Mouse (Mus musculus) embryonic facial prominence, embryonic 14.5 days (tissue): ENCODE measurements around the gene Zmiz1. TPM values are rescaled to one million over a fixed set of nuclear protein-coding genes. Genes with fewer than 3 reads are reported as not detected.

Experiments used
- ATAC-seq: fragments of 200-750 bp; cut with Nextera tagmentation; 2 replicates; pipeline ENCODE4 v1.8.0; 2017; ENCODE audit warnings: low read depth, moderate number of reproducible peaks, moderate TSS enrichment
- DNase-seq: peaks from one replicate; pipeline ENCODE4 v3.0.0-alpha.2; 2015; ENCODE audit warnings: low spot score
- H3K27ac ChIP-seq: fragments of 300-500 bp; sonication (generic); replicated peaks from 2 replicates; pipeline ENCODE4 v1.5.1; 2014; ENCODE audit warnings: low read depth, mild to moderate bottlenecking, low read length, moderate library complexity
- H3K27me3 ChIP-seq: fragments of 300-500 bp; sonication (generic); replicated peaks from 2 replicates; pipeline ENCODE4 v1.6.1; 2014; ENCODE audit warnings: low read length; ENCODE audit not compliant: control insufficient read depth, insufficient read depth
- H3K36me3 ChIP-seq: fragments of 300-500 bp; sonication (generic); 2 replicates; pipeline ENCODE4 v1.6.1; 2014; ENCODE audit warnings: low read length, mixed read lengths; ENCODE audit not compliant: control insufficient read depth, insufficient read depth
- H3K4me1 ChIP-seq: fragments of 300-500 bp; sonication (generic); 2 replicates; pipeline ENCODE4 v1.6.1; 2014; ENCODE audit warnings: antibody characterized with exemption, low read length; ENCODE audit not compliant: control insufficient read depth, insufficient read depth
- H3K4me2 ChIP-seq: fragments of 300-500 bp; sonication (generic); 2 replicates; pipeline ENCODE4 v1.6.1; 2014; ENCODE audit warnings: low read depth, mild to moderate bottlenecking, low read length, moderate library complexity, mixed read lengths
- H3K4me3 ChIP-seq: fragments of 300-500 bp; sonication (generic); 2 replicates; pipeline ENCODE4 v1.5.1; 2014; ENCODE audit warnings: low read depth, mild to moderate bottlenecking, low read length
- H3K9ac ChIP-seq: fragments of 300-500 bp; sonication (generic); 2 replicates; pipeline ENCODE4 v1.6.1; 2014; ENCODE audit warnings: low read depth, mild to moderate bottlenecking, low read length, moderate library complexity, mixed read lengths
- H3K9me3 ChIP-seq: fragments of 300-500 bp; sonication (generic); 2 replicates; pipeline ENCODE4 v1.6.1; 2016; ENCODE audit warnings: low read length; ENCODE audit not compliant: control insufficient read depth
- WGBS: fragments of 180-500 bp; shearing (Covaris S2); extraction: QIAGEN DNeasy Blood & Tissue Kit; methylation state at CpG from one replicate; pipeline ENCODE4 v1.1.7; 2014; 5-methylcytosine and 5-hydroxymethylcytosine counted together
- polyA plus RNA-seq: library from polyadenylated mRNA; unstranded; fragments of >200 nt; fragmentation: Nextera tagmentation; extraction: Ambion mirVana; gene quantifications from 2 replicates; pipeline ENCODE4 v1.2.1, GENCODE M21; 2014

The Zmiz1 gene
- polyA plus RNA-seq, 1 experiment from 2014 or later = 31.3 TPM

DNA sequence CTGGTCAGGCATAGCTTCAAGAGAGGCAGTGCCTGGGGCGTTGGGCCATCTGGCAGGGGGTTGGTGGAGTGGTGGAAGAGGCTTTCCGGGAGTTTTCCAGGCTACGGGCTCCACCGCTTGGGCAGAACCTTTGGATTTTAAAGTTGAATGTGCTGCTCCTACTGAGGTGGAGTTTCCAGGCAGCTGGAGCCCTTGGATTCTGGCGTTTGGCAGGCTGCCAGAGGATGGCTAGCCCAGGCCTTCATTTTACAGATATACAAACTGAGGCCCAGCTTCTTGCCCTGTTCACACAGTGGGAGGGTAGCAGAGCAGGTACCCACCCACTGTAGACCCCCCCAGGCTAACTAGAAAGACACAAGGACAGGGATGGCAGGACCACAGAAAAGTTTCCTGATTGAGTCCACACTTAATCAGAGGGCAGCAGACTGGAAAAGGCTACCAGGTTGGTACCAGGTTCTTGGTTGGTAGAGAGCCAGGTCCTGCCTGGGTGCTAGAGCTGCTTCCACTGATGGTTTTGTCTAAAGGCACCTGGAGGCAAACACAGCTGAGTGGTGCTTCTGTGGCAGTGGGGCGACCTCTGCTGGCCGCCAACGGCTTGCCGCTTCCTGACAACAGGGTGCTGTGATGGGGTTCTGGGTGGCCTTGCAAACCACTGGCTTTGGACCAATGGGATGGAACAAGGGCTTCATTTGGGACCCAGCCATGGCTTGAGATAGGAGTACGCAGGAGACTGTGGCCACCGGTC is 106.5 kb downstream of the Zmiz1 start:
- WGBS = 31% methylated on average over 11 of the region's 11 CpGs
- H3K4me1 ChIP-seq = peaks cover 11% of the 10 kb centered on the region
- no peaks in the 10 kb centered on the region for H3K27me3 ChIP-seq
- 0 out of 2 replicates have a peak overlapping the region, but pooled peaks have one; percentile 5 for H3K9ac ChIP-seq
- DNase-seq = peak; percentile 85
- no peak overlapping the region for H3K4me2 ChIP-seq
- peak overlapping the region; percentile 61; the same call in 1 of the 2 replicates for H3K27ac ChIP-seq
- H3K4me3 ChIP-seq = no peak overlapping the region
- peak; percentile 79 for ATAC-seq
- H3K36me3 ChIP-seq = no peaks in the 10 kb centered on the region
- H3K9me3 ChIP-seq = no peaks in the 10 kb centered on the region

DNA sequence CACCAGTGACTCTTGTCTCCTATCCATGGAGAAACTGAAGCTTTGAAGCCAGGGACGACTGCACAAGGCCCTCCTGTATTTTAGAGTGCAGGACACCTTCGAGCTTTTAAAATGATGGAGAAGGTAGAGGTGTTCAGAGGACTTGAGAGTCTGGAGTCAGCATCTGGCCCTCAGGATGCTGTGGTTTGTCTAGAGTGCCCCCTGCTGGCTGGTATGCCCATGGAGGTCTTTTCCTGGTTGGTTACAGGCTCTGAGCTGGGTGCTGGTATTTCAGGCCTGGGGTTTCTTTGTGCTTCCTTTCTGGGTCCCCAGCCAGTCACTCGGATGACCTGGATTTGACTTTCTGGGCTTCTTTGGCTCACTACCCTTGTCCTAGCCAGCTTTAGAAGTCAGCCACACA is 108.3 kb downstream of the Zmiz1 start:
- Histone ChIP-seq H3K27me3 (no peaks in the 10 kb centered on the region), H3K27ac (no peak overlapping the region), H3K4me3 (no peak overlapping the region), H3K9me3 (no peaks in the 10 kb centered on the region), H3K9ac (no peak overlapping the region), H3K36me3 (peaks cover 5% of the 10 kb centered on the region; the same call in 1 of the 2 replicates), H3K4me2 (no peak overlapping the region), H3K4me1 (peaks cover 11% of the 10 kb centered on the region)
- DNase-seq (no peak), ATAC-seq (no peak)
- 55% methylated on average over 2 of the region's 3 CpGs for WGBS

DNA sequence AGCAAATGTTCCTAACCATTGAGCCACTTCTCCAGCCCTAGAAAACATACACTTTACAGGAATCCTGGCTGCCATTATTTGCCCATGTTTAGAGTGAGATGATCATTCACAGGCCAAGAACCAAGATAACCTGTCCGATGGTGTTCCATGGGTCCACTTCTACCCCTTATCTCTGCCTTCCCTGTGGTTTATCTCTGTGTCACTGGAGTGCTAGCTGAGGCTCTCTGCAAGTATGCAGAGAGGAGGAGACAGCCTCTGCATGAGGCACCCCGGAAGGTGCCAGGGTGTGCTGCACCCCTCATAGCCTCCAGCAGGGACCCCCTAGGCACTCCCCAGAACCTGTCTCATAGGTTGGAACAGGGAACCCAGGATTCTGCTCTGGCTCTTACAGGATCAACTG is 108.9 kb downstream of the Zmiz1 start:
- DNase-seq (no peak), ATAC-seq (no peak)
- H3K27me3 ChIP-seq = no peaks in the 10 kb centered on the region
- no peaks in the 10 kb centered on the region for H3K9me3 ChIP-seq
- no peak overlapping the region for H3K4me2 ChIP-seq
- H3K36me3 ChIP-seq = peaks cover 11% of the 10 kb centered on the region
- no peak overlapping the region for H3K9ac ChIP-seq
- H3K27ac ChIP-seq = no peak overlapping the region
- no peak overlapping the region for H3K4me3 ChIP-seq
- WGBS = 94% methylated on average over 2 of the region's 2 CpGs
- H3K4me1 ChIP-seq = peaks cover 11% of the 10 kb centered on the region

DNA sequence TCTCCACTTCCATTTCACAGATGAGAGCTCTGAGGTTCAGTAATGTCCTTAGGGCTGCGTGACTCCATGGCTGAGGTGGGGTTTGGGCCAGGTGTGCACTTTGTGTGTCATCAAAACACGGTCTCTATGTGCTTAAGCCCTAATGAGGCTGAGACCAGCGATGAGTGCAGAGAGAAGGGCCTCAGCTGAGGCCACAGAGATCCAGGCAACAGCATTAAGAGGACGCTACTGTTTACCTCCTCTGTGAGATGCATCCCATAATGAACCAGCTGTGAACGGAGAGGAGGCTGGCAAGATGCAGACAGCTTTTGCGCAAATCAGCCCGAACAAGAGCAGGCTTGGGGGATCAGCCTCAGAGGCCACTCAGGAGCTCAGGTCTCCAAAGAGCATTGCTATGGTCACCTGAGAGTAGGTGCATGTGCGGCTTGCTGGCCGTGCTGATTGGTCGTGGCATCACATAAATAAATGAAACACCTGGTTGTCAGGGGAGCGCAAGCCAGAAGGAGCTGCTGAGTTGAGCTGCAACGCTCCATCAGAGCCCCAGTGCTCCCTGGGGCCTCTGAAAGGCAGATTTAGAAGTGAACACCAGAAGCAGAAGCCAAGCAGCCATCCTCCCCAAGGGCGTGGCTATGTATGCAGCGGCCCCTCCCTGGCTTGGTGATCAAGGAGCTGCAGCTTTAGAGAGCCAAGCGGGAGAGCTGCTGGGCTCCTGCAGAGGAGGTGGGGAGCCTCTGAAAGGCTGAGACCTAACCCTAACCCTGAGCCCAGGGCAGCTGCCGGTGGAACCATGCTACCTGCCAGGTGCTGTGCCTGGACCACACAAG is 115.3 kb downstream of the Zmiz1 start:
- Histone ChIP-seq H3K4me2 (no peak overlapping the region), H3K9ac (no peak overlapping the region), H3K27ac (no peak overlapping the region), H3K4me3 (no peak overlapping the region), H3K9me3 (no peaks in the 10 kb centered on the region), H3K4me1 (no peaks in the 10 kb centered on the region), H3K36me3 (peaks cover 68% of the 10 kb centered on the region), H3K27me3 (no peaks in the 10 kb centered on the region)
- DNase-seq = peak; percentile 81
- peak; percentile 76 for ATAC-seq
- 52% methylated on average over 16 of the region's 16 CpGs for WGBS

DNA sequence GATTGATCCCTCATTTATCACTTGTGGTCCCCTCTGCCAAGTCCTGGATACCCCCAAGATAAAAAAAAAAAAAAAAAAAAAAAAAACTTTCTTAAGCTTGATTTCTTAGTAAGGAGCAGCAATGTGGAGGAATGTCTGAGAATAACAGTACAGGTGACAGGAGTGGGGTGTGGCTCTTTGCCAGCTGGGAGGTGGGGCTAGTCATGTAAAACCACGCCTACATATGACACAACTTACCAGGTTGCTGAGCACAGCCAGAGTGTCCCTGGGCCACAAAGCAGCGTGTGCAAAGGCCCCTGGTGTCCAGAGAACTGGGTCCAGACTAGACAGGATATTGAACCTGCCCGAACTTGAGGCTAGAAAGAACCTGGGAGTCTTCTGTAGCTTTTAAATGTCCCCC is 117.7 kb downstream of the Zmiz1 start:
- Histone ChIP-seq H3K9ac (no peak overlapping the region), H3K36me3 (peaks cover 92% of the 10 kb centered on the region), H3K4me3 (no peak overlapping the region), H3K4me2 (no peak overlapping the region), H3K27me3 (no peaks in the 10 kb centered on the region), H3K27ac (no peak overlapping the region), H3K4me1 (no peaks in the 10 kb centered on the region), H3K9me3 (no peaks in the 10 kb centered on the region)
- DNase-seq (no peak), ATAC-seq (no peak)
- WGBS = 80% methylated on average over 3 of the region's 3 CpGs

DNA sequence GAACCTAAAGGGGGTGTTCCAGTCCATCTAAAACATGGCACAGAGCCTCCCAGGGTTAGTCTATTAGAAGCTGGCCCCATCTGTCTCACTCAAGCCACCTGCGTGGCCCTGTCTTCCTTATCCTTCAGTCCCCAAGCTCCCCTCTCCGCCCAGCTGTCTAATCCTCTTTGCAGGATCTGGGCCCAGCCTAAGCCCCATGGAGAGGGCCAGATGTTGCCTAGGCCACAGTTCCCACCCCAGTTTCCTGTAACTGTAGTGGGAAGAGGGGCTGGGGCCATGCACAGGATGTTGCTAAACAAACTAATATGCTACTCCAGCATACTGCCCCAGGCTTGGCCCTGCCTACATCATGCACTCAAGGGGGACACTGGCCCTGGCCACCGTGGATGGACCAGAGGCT is 118.4 kb downstream of the Zmiz1 start:
- no peak overlapping the region for H3K4me3 ChIP-seq
- ATAC-seq (peak; percentile 48; the same call in 1 of the 2 replicates), DNase-seq (peak; percentile 75)
- no peak overlapping the region; the same call in 1 of the 2 replicates for H3K27ac ChIP-seq
- no peaks in the 10 kb centered on the region for H3K4me1 ChIP-seq
- WGBS = 42% methylated on average over 3 of the region's 3 CpGs
- peaks cover 93% of the 10 kb centered on the region for H3K36me3 ChIP-seq
- no peak overlapping the region for H3K4me2 ChIP-seq
- H3K9me3 ChIP-seq = no peaks in the 10 kb centered on the region
- H3K27me3 ChIP-seq = no peaks in the 10 kb centered on the region
- no peak overlapping the region for H3K9ac ChIP-seq

DNA sequence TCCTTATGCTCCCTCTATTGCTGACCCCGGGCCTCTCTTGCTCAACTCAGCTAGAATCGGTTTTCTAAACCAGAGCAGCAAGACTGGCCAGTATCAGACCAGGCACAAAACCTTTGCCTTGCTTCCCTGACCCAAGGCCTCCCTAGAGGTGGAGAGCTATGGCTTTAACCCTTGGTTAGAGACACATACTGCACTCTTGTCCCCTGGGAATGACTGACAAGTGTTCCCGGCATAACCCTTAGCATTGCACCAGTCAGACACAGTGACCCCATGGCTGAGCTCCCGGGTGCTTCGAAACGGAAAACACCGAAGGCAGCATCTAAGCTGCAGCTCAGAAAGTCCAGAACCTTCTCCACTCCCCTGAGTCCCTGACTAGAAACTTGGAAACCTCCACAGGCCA is 120.6 kb downstream of the Zmiz1 start:
- DNase-seq = no peak
- no peak overlapping the region for H3K4me3 ChIP-seq
- no peak overlapping the region for H3K9ac ChIP-seq
- no peaks in the 10 kb centered on the region for H3K27me3 ChIP-seq
- no peak overlapping the region for H3K27ac ChIP-seq
- 87% methylated on average over 7 of the region's 7 CpGs for WGBS
- H3K4me2 ChIP-seq = no peak overlapping the region
- no peaks in the 10 kb centered on the region; the same call in 1 of the 2 replicates for H3K4me1 ChIP-seq
- H3K36me3 ChIP-seq = peaks cover 87% of the 10 kb centered on the region
- H3K9me3 ChIP-seq = no peaks in the 10 kb centered on the region
- ATAC-seq = no peak

DNA sequence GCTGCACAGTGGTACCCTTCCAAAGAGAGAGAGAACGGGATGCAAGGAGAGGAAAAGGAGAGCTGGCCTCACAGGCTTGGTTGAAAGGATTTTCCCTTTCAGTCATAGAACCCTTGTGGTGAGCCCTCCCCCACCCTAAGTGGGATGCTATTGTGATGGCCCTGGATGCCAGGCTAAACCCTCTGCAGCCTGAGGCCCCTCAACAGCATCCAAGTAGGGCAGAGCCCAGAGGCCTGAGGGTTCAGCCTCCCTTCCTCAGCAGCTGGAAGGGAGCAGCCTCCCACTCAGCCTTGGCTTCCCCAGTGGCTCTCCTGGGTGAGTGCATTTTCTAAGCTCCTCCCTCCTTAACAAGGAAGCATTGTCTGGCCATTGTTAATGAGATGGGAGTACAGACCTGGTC is 121.4 kb downstream of the Zmiz1 start:
- peaks cover 8% of the 10 kb centered on the region for H3K4me1 ChIP-seq
- ATAC-seq (no peak), DNase-seq (no peak)
- H3K27ac ChIP-seq = no peak overlapping the region
- no peak overlapping the region for H3K4me2 ChIP-seq
- H3K36me3 ChIP-seq = peaks cover 83% of the 10 kb centered on the region
- H3K9me3 ChIP-seq = no peaks in the 10 kb centered on the region
- no peaks in the 10 kb centered on the region for H3K27me3 ChIP-seq
- H3K4me3 ChIP-seq = no peak overlapping the region
- WGBS = 50% methylated on average over 1 of the region's 1 CpGs
- H3K9ac ChIP-seq = no peak overlapping the region
